Mouse (Mus musculus) kidney, adult 11 months (tissue): ENCODE data around the gene Tssk6.

Source experiments
- DNase-seq: peaks from one replicate; pipeline ENCODE4 v3.0.0; 2022

Tssk6 gene

GRCm38 (mm10) chr8:69902163-69903062, at the start of gene Tssk6, which contains the start of the genes Ndufa13 and Yjefn3:
TSS of gene Tssk6 (plus strand) at chr8:69902184.
TSS of gene Ndufa13 (minus strand) at chr8:69902558.
TSS of gene Yjefn3 (minus strand) at chr8:69902712.
- no peak for DNase-seq

- DNase-seq: no peak
These were observed 48.1 kb upstream of the Tssk6 start for GRCm38 (mm10) chr8:69853869-69854268.

GRCm38 (mm10) chr8:69860807-69861206, 41.2 kb upstream of the Tssk6 start:
- DNase-seq: no peak

- no peak for DNase-seq
These were observed 40.7 kb upstream of the Tssk6 start for GRCm38 (mm10) chr8:69861251-69861650.

GRCm38 (mm10) chr8:69863387-69864020, 38.5 kb upstream of the Tssk6 start:
- no peak for DNase-seq

GRCm38 (mm10) chr8:69864180-69864579, 37.8 kb upstream of the Tssk6 start:
- no peak for DNase-seq

GRCm38 (mm10) chr8:69867696-69868326, 34.2 kb upstream of the Tssk6 start:
- DNase-seq: peak; percentile 41

GRCm38 (mm10) chr8:69870003-69870765, 31.8 kb upstream of the Tssk6 start:
- DNase-seq: no peak

GRCm38 (mm10) chr8:69870907-69871306, 31.1 kb upstream of the Tssk6 start:
- DNase-seq: no peak

GRCm38 (mm10) chr8:69874155-69874554, 27.8 kb upstream of the Tssk6 start:
- DNase-seq: no peak

- DNase-seq: no peak
These were observed 27.3 kb upstream of the Tssk6 start for GRCm38 (mm10) chr8:69874654-69875053.

GRCm38 (mm10) chr8:69876097-69876496, 25.9 kb upstream of the Tssk6 start:
- DNase-seq: no peak

- no peak for DNase-seq
These were observed 25.0 kb upstream of the Tssk6 start for GRCm38 (mm10) chr8:69876967-69877366.

- no peak for DNase-seq
These were observed 24.6 kb upstream of the Tssk6 start for GRCm38 (mm10) chr8:69877396-69877795.

- no peak for DNase-seq
These were observed 24.0 kb upstream of the Tssk6 start for GRCm38 (mm10) chr8:69877992-69878391.

GRCm38 (mm10) chr8:69879678-69880077, 22.3 kb upstream of the Tssk6 start:
- DNase-seq: no peak

- DNase-seq: no peak
These were observed 21.1 kb upstream of the Tssk6 start for GRCm38 (mm10) chr8:69880841-69881240.

- DNase-seq: no peak
These were observed 20.6 kb upstream of the Tssk6 start for GRCm38 (mm10) chr8:69881261-69881865.

GRCm38 (mm10) chr8:69882021-69882756, 19.8 kb upstream of the Tssk6 start:
- peak; percentile 63 for DNase-seq

GRCm38 (mm10) chr8:69882833-69883600, 19.0 kb upstream of the Tssk6 start:
- DNase-seq: no peak

- DNase-seq: no peak
These were observed 17.8 kb upstream of the Tssk6 start for GRCm38 (mm10) chr8:69884141-69884540.
